Mouse (Mus musculus) adrenal gland, adult 2 months (tissue): ENCODE measurements around the gene Gm29133. TPM values are rescaled to one million over a fixed set of nuclear protein-coding genes. Genes with fewer than 3 reads are reported as not detected.

ENCODE experiments used
- DNase-seq: peaks from one replicate; pipeline ENCODE4 v3.0.0; 2021
- long read RNA-seq: library from polyadenylated mRNA; stranded (forward); transcript quantifications from one replicate; pipeline ENCODE4 v2.0.0, GENCODE M21; 2021
- polyA plus RNA-seq: library from polyadenylated mRNA; depleted of rRNA; stranded (reverse); fragments of >200 nt; gene quantifications from 2 replicates; pipeline ENCODE4 v1.2.3, GENCODE M21; 2012; rRNA removed
- total RNA-seq, 2 experiments: library from RNA; stranded (reverse); gene quantifications; 2 replicates each; pipeline ENCODE4 v1.2.3; 2021

Gene Gm29133
- total RNA-seq (not detected), polyA plus RNA-seq (not detected in 2 replicates)
- long read RNA-seq, result 0 reads

- DNase-seq, result no peak
Measured at GRCm38 (mm10) chr3:75747897-75748296, at the start of gene Gm29133. Gm29133 (plus strand) TSS chr3:75748197.

- DNase-seq, result no peak
Measured at GRCm38 (mm10) chr3:75699088-75699487, 48.9 kb upstream of the Gm29133 start.

GRCm38 (mm10) chr3:75701336-75701735 lies 46.7 kb upstream of the Gm29133 start:
- peak; percentile 64 for DNase-seq

GRCm38 (mm10) chr3:75706536-75706935 lies 41.5 kb upstream of the Gm29133 start:
- no peak for DNase-seq

GRCm38 (mm10) chr3:75713678-75714295 lies 34.2 kb upstream of the Gm29133 start:
- no peak for DNase-seq

- no peak for DNase-seq
Measured at GRCm38 (mm10) chr3:75720663-75721062, 27.3 kb upstream of the Gm29133 start.

- no peak for DNase-seq
Measured at GRCm38 (mm10) chr3:75730982-75731600, 16.9 kb upstream of the Gm29133 start.

GRCm38 (mm10) chr3:75743664-75744437 lies 4.1 kb upstream of the Gm29133 start:
- DNase-seq, result no peak

- DNase-seq, result no peak
Measured at GRCm38 (mm10) chr3:75745343-75745742, 2.7 kb upstream of the Gm29133 start.

- DNase-seq, result no peak
Measured at GRCm38 (mm10) chr3:75763351-75763750, 15.4 kb downstream of the Gm29133 start.

GRCm38 (mm10) chr3:75774253-75774652 lies 26.3 kb downstream of the Gm29133 start:
- DNase-seq, result no peak

GRCm38 (mm10) chr3:75808001-75808400 lies 60.0 kb downstream of the Gm29133 start:
- DNase-seq, result no peak

- no peak for DNase-seq
Measured at GRCm38 (mm10) chr3:75823934-75824333, 75.9 kb downstream of the Gm29133 start.

- no peak for DNase-seq
Measured at GRCm38 (mm10) chr3:75824458-75824857, 76.5 kb downstream of the Gm29133 start.

- DNase-seq, result no peak
Measured at GRCm38 (mm10) chr3:75834827-75835226, 86.8 kb downstream of the Gm29133 start.

GRCm38 (mm10) chr3:75835286-75835967 lies 87.4 kb downstream of the Gm29133 start:
- DNase-seq, result no peak

Other genes starting within 250 kb of the Gm29133 start
- gene Pdcd10, start 191.3 kb upstream of the Gm29133 start, total RNA-seq, result 10 to 100 TPM; 57.1 to 62.3 TPM
- 0.22 and 0.55 TPM in 2 replicates for gene Pdcd10, start 191.3 kb upstream of the Gm29133 start, polyA plus RNA-seq
- 1 to 10 TPM; 2.3 to 3.4 TPM for gene Serpini1, start 190.7 kb upstream of the Gm29133 start, total RNA-seq
- 0.12 and 0.16 TPM in 2 replicates for gene Serpini1, start 190.7 kb upstream of the Gm29133 start, polyA plus RNA-seq
- gene Golim4, start 208.8 kb downstream of the Gm29133 start, total RNA-seq, result 10 to 100 TPM; 57.4 to 93.6 TPM
- gene Golim4, start 208.8 kb downstream of the Gm29133 start, polyA plus RNA-seq, result 75.3 and 116 TPM in 2 replicates